Comparison of ENCODE assay signal across 9 mouse cellular contexts in the genomic region with DNA sequence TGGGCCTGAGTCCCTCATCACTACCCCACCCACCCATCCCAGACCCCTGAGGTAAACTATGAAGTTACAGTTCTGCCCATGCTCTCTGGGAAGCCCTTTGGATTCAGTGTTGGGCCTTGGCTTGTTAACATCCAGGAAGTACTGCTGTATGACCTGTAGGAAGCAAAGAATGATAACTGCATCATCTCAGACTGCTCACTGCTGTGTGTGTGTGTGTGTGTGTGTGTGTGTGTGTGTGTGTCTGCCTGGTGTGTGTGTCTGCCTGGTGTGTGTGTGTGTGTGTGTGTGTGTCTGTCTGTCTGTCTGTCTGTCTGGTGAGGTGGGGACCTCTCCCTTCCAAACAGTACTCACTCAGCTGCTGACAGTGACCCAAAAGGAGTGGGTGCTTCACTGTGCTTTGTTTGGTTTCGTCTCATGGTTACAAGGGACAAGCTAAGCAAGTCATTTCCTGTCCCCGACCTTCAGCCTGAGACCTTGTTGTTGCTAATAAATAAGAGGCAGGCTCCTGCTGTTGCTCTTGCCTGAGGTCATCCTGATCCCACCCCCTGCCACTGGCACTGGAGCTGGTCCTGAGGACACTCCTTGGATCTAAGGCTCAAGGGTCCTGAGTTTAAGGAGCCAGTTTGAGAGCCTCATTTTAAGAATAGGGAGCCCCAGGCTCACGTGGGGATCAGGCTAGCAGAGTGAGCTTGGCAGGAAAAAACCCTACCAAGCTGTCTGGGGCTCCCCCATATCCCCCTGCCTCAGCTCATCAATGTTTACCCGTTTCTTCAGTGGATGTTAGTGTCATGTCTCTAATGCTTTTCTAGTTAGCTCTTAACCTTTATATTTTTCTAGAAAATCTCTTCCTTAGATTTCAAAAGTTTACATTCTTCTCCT. TPM values are rescaled to one million over a fixed set of nuclear protein-coding genes. Genes with fewer than 3 reads are reported as not detected.
DNase-seq lines count a peak whose midpoint lies in the region; ATAC-seq and TF ChIP-seq lines count a peak whose summit lies in the region.
"Had no signal": no experiment of that assay in that cellular context is flagged by ENCODE, and none has a peak within 500 bp of the region (broad histone marks: within the 10 kb centered on the region; RNA-seq: fewer than 3 reads in every experiment).

No protein-coding gene starts in this region.

- no peak overlapping the region for H3K9ac ChIP-seq in hindbrain, embryonic 14.5 days
- H3K9ac ChIP-seq in hindbrain, embryonic 12.5 days, result no peak overlapping the region
- H3K9ac ChIP-seq in intestine, embryonic 15.5 days, result no peak overlapping the region
- H3K9ac ChIP-seq in midbrain, embryonic 11.5 days (ENCODE audit: low read length), result no peak overlapping the region

- H3K4me3 ChIP-seq in hindbrain, embryonic 14.5 days (replicated peaks; ENCODE audit: low read length), result no peak overlapping the region
- H3K4me3 ChIP-seq in hindbrain, embryonic 12.5 days, result no peak overlapping the region
- H3K4me3 ChIP-seq in bone marrow, adult 2 months (replicated peaks; ENCODE audit: control insufficient read depth, low read depth, low read length), result no peak overlapping the region
- H3K4me3 ChIP-seq in intestine, embryonic 15.5 days (replicated peaks), result no peak overlapping the region
- no peak overlapping the region for H3K4me3 ChIP-seq in midbrain, embryonic 11.5 days (ENCODE audit: low read depth, low read length)

- no peaks in the 10 kb centered on the region for H3K9me3 ChIP-seq in hindbrain, embryonic 14.5 days (ENCODE audit: control insufficient read depth, low read length)
- 0 out of 2 replicates have a peak, but pooled peaks cover 3% of the 10 kb centered on the region for H3K9me3 ChIP-seq in hindbrain, embryonic 12.5 days (replicated peaks)
- H3K9me3 ChIP-seq in intestine, embryonic 15.5 days, result no peaks in the 10 kb centered on the region
- H3K9me3 ChIP-seq in midbrain, embryonic 11.5 days (ENCODE audit: control insufficient read depth, low read length), result no peaks in the 10 kb centered on the region

- H3K36me3 ChIP-seq in hindbrain, embryonic 14.5 days (replicated peaks; ENCODE audit: control insufficient read depth, insufficient read depth), result no peaks in the 10 kb centered on the region
- H3K36me3 ChIP-seq in hindbrain, embryonic 12.5 days, result no peaks in the 10 kb centered on the region
- H3K36me3 ChIP-seq in intestine, embryonic 15.5 days, result no peaks in the 10 kb centered on the region
- H3K36me3 ChIP-seq in midbrain, embryonic 11.5 days (ENCODE audit: control insufficient read depth, insufficient read depth, low read length), result no peaks in the 10 kb centered on the region

- DNase-seq in hindbrain, embryonic 14.5 days (ENCODE audit: low spot score), result no peak
- DNase-seq in lung, postnatal 14 days, result peak; percentile 67
- DNase-seq in cerebellum, postnatal 14 days, result no peak
- no peak for DNase-seq in thymus, adult 18-20 months
- DNase-seq in midbrain, embryonic 11.5 days (ENCODE audit: low spot score, missing footprints), result no peak

- H3K4me2 ChIP-seq in hindbrain, embryonic 14.5 days (replicated peaks), result no peak overlapping the region
- no peak overlapping the region for H3K4me2 ChIP-seq in hindbrain, embryonic 12.5 days (replicated peaks)
- H3K4me2 ChIP-seq in intestine, embryonic 15.5 days (replicated peaks), result no peak overlapping the region
- H3K4me2 ChIP-seq in midbrain, embryonic 11.5 days, result no peak overlapping the region

- 41% methylated on average over 4 of the region's 4 CpGs for WGBS in hindbrain, embryonic 14.5 days
- 47% methylated on average over 4 of the region's 4 CpGs for WGBS in hindbrain, embryonic 12.5 days
- WGBS in bone marrow, adult 2 months, result 11% methylated on average over 4 of the region's 4 CpGs
- WGBS in intestine, embryonic 15.5 days, result 30% methylated on average over 4 of the region's 4 CpGs
- 43% methylated on average over 4 of the region's 4 CpGs for WGBS in midbrain, embryonic 11.5 days

- ATAC-seq in hindbrain, embryonic 14.5 days (ENCODE audit: low FRiP score), result no peak; the same call in 1 of the 2 replicates
- no peak for ATAC-seq in hindbrain, embryonic 12.5 days (ENCODE audit: low FRiP score)
- ATAC-seq in intestine, embryonic 15.5 days, result peak; percentile 35; the same call in 1 of the 2 replicates
- no peak for ATAC-seq in midbrain, embryonic 11.5 days (ENCODE audit: low FRiP score)

- 0 out of 2 replicates have a peak, but pooled peaks cover 4% of the 10 kb centered on the region for H3K4me1 ChIP-seq in hindbrain, embryonic 14.5 days (replicated peaks; ENCODE audit: control insufficient read depth, insufficient read depth, low read length)
- H3K4me1 ChIP-seq in hindbrain, embryonic 12.5 days, result peaks cover 16% of the 10 kb centered on the region; the same call in 1 of the 2 replicates
- H3K4me1 ChIP-seq in bone marrow, adult 2 months (ENCODE audit: control insufficient read depth, insufficient read depth, low read length), result peaks cover 15% of the 10 kb centered on the region; the same call in 1 of the 2 replicates
- H3K4me1 ChIP-seq in intestine, embryonic 15.5 days (replicated peaks), result peaks cover 15% of the 10 kb centered on the region; the same call in 1 of the 2 replicates
- H3K4me1 ChIP-seq in midbrain, embryonic 11.5 days (ENCODE audit: control insufficient read depth, insufficient read depth, low read length), result peaks cover 4% of the 10 kb centered on the region; the same call in 1 of the 2 replicates

- no peak for TF ChIP-seq POLR2A in bone marrow, adult 2 months (IDR thresholded peaks at IDR 0.05; ENCODE audit: borderline replicate concordance, control insufficient read depth, low read depth, low read length)

- 0 out of 2 replicates have a peak overlapping the region, but pooled peaks have one; percentile 14 for H3K27ac ChIP-seq in hindbrain, embryonic 14.5 days
- no peak overlapping the region for H3K27ac ChIP-seq in hindbrain, embryonic 12.5 days
- H3K27ac ChIP-seq in bone marrow, adult 2 months (ENCODE audit: control insufficient read depth, insufficient read depth, low read depth, low read length, poor library complexity), result peak overlapping the region; percentile 83
- H3K27ac ChIP-seq in intestine, embryonic 15.5 days, result no peak overlapping the region
- no peak overlapping the region for H3K27ac ChIP-seq in midbrain, embryonic 11.5 days (ENCODE audit: low read depth, low read length)

- TF ChIP-seq CTCF in bone marrow, adult 2 months (IDR thresholded peaks at IDR 0.05; ENCODE audit: control insufficient read depth, insufficient read depth, low read length), result peak; percentile 3; the same call in 1 of the 2 replicates

- no peaks in the 10 kb centered on the region for H3K27me3 ChIP-seq in hindbrain, embryonic 14.5 days (ENCODE audit: control insufficient read depth, insufficient read depth, low read length)
- H3K27me3 ChIP-seq in hindbrain, embryonic 12.5 days, result no peaks in the 10 kb centered on the region
- H3K27me3 ChIP-seq in intestine, embryonic 15.5 days (replicated peaks), result no peaks in the 10 kb centered on the region
- no peaks in the 10 kb centered on the region for H3K27me3 ChIP-seq in midbrain, embryonic 11.5 days (ENCODE audit: control insufficient read depth, insufficient read depth, low read length)

RNA-seq across cellular contexts. Expression of gene Hs1bp3, which starts 38.0 kb away (rescaled TPM):
- 5.9 and 6.2 TPM in 2 replicates for polyA plus RNA-seq in hindbrain, embryonic 14.5 days (2014; fragmentation: Nextera tagmentation; extraction: Ambion mirVana)
- 13.2 and 14.6 TPM in 2 replicates for polyA plus RNA-seq in hindbrain, embryonic 12.5 days (2016; fragmentation: Nextera tagmentation; extraction: Ambion mirVana)
- polyA plus RNA-seq in bone marrow, adult 2 months (2011; ENCODE audit: insufficient read depth, insufficient read length, low replicate concordance, missing spikeins), result 2.3 and 3.2 TPM in 2 replicates
- 21.4 and 23.4 TPM in 2 replicates for polyA plus RNA-seq in intestine, embryonic 15.5 days (2015; fragmentation: Nextera tagmentation; extraction: Ambion mirVana)
- polyA plus RNA-seq in midbrain, embryonic 11.5 days (2014; fragmentation: Nextera tagmentation; extraction: Ambion mirVana), result 7.2 and 7.4 TPM in 2 replicates

RNA-seq across cellular contexts. Expression of gene Gdf7, which starts 49.5 kb away (rescaled TPM):
- polyA plus RNA-seq in hindbrain, embryonic 14.5 days (2014; fragmentation: Nextera tagmentation; extraction: Ambion mirVana), result 0.14 and 0.67 TPM in 2 replicates
- 1.9 and 2.3 TPM in 2 replicates for polyA plus RNA-seq in hindbrain, embryonic 12.5 days (2016; fragmentation: Nextera tagmentation; extraction: Ambion mirVana)
- not detected in 2 replicates for polyA plus RNA-seq in bone marrow, adult 2 months (2011; ENCODE audit: insufficient read depth, insufficient read length, low replicate concordance, missing spikeins)
- polyA plus RNA-seq in intestine, embryonic 15.5 days (2015; fragmentation: Nextera tagmentation; extraction: Ambion mirVana), result not detected in 2 replicates
- polyA plus RNA-seq in midbrain, embryonic 11.5 days (2014; fragmentation: Nextera tagmentation; extraction: Ambion mirVana), result 0.26 and 0.64 TPM in 2 replicates
- polyA plus RNA-seq: stomach, embryonic 14.5 days had no signal

Comparison
In these comparisons a context has a peak if more than half of its experiments do, and no peak if none do; other contexts are left out.
1. H3K27ac ChIP-seq: peak in hindbrain, embryonic 14.5 days (single experiment) and bone marrow, adult 2 months (single experiment); none in hindbrain, embryonic 12.5 days (single experiment), intestine, embryonic 15.5 days (single experiment) and midbrain, embryonic 11.5 days (single experiment).